8 mouse cellular contexts compared by ENCODE assay signal in genomic region chr16:95615579-95615978, GRCm38 (mm10). TPM values are rescaled to one million over a fixed set of nuclear protein-coding genes. Genes with fewer than 3 reads are reported as not detected.
DNase-seq lines count a peak whose midpoint lies in the region; ATAC-seq and TF ChIP-seq lines count a peak whose summit lies in the region.

No protein-coding gene starts in this region.

- H3K27me3 ChIP-seq in liver, embryonic 14.5 days (ENCODE audit: control insufficient read depth, insufficient read depth, low read length) = no peaks in the 10 kb centered on the region
- no peaks in the 10 kb centered on the region for H3K27me3 ChIP-seq in testis, adult 2 months (ENCODE audit: control insufficient read depth, insufficient read depth, low read length)

- no peak overlapping the region for H3K27ac ChIP-seq in gastrocnemius, adult 2 months
- H3K27ac ChIP-seq in liver, embryonic 14.5 days = no peak overlapping the region
- no peak overlapping the region for H3K27ac ChIP-seq in testis, adult 2 months (ENCODE audit: control insufficient read depth, insufficient read depth, low read depth, low read length)

- intact Hi-C loops in gastrocnemius, adult 2 months (cut with DNase I) = no loop called here

- peak; percentile 76 for TF ChIP-seq CTCF in gastrocnemius, adult 2 months (IDR thresholded peaks at IDR 0.05)
- TF ChIP-seq CTCF in liver, embryonic 14.5 days (IDR thresholded peaks at IDR 0.05; ENCODE audit: low read depth) = peak; percentile 94
- TF ChIP-seq CTCF in testis, adult 2 months (IDR thresholded peaks at IDR 0.05; ENCODE audit: control insufficient read depth, insufficient read depth, insufficient replicate concordance, low read depth, low read length) = peak; percentile 97; the same call in 1 of the 2 replicates

- no peak overlapping the region for H3K4me3 ChIP-seq in gastrocnemius, adult 2 months
- no peak overlapping the region for H3K4me3 ChIP-seq in liver, embryonic 14.5 days (ENCODE audit: insufficient read depth in 1 of 2, low read depth in 2 of 2, low read length in 2 of 2)
- H3K4me3 ChIP-seq in testis, adult 2 months (ENCODE audit: control insufficient read depth, low read depth, low read length) = no peak overlapping the region

- H3K9ac ChIP-seq in liver, embryonic 14.5 days (replicated peaks) = no peak overlapping the region

- H3K4me2 ChIP-seq in liver, embryonic 14.5 days (ENCODE audit: low read depth) = no peak overlapping the region

- WGBS in liver, embryonic 14.5 days (ENCODE audit: insufficient replicate concordance) = 27% methylated on average over 6 of the region's 6 CpGs

- H3K4me1 ChIP-seq in liver, embryonic 14.5 days (replicated peaks; ENCODE audit: control insufficient read depth in 2 of 2, insufficient read depth in 2 of 2, low read length in 1 of 2) = no peaks in the 10 kb centered on the region
- no peaks in the 10 kb centered on the region for H3K4me1 ChIP-seq in testis, adult 2 months (ENCODE audit: control insufficient read depth, insufficient read depth, low read length)

- TF ChIP-seq POLR2A in testis, adult 2 months (IDR thresholded peaks at IDR 0.05; ENCODE audit: control insufficient read depth, low read depth, low read length) = no peak

- H3K36me3 ChIP-seq in liver, embryonic 14.5 days (replicated peaks; ENCODE audit: control insufficient read depth, insufficient read depth, low read depth) = no peaks in the 10 kb centered on the region
- H3K36me3 ChIP-seq in testis, adult 2 months (ENCODE audit: control insufficient read depth, insufficient read depth, low read length) = no peaks in the 10 kb centered on the region

- TF ChIP-seq EP300 in liver, embryonic 14.5 days (IDR thresholded peaks at IDR 0.05; ENCODE audit: low read depth) = no peak

- no peaks in the 10 kb centered on the region for H3K9me3 ChIP-seq in liver, embryonic 14.5 days (ENCODE audit: control insufficient read depth, low read length)

- no peak for ATAC-seq in liver, embryonic 14.5 days (ENCODE audit: insufficient read depth)

- DNase-seq in gastrocnemius, adult 2 months = peak; percentile 24
- no peak for DNase-seq in gastrocnemius, postnatal 25 days
- peak; percentile 47 for DNase-seq in right cerebral cortex, postnatal 4 days
- no peak for DNase-seq in right cerebral cortex, postnatal 14 days
- peak; percentile 56 to 68 for DNase-seq in cerebellum, postnatal 10 days
- peak in 2 of 3 experiments; percentile 12 to 16 for DNase-seq in liver, embryonic 14.5 days (ENCODE audit: low read depth in 3 of 3, low spot score in 3 of 3)
- no peak for DNase-seq in frontal cortex, postnatal 36 days (ENCODE audit: low spot score in 2 of 2)

RNA-seq across cellular contexts. Expression of gene Erg, which starts 29.2 kb away (rescaled TPM):
- 1 to 10 TPM; 8.1 to 9.1 TPM for total RNA-seq in gastrocnemius, adult 2 months (2021)
- total RNA-seq in gastrocnemius, postnatal 25 days (2021) = 10 to 100 TPM in 1 of 2 experiments, 1 to 10 TPM in 1; 9.8 to 12.3 TPM
- polyA plus RNA-seq in liver, embryonic 14.5 days (2012; rRNA removed) = 2.8 TPM in 2 replicates
- polyA plus RNA-seq in liver, embryonic 14.5 days (2014; fragmentation: Nextera tagmentation; extraction: Ambion mirVana) = 0.47 and 0.61 TPM in 2 replicates
- 1.5 and 2.0 TPM in 2 replicates for polyA plus RNA-seq in testis, adult 2 months (2012; rRNA removed)

Comparison
In these comparisons a context has a peak if more than half of its experiments do, and no peak if none do; other contexts are left out.
1. DNase-seq: peak in gastrocnemius, adult 2 months (single experiment), right cerebral cortex, postnatal 4 days (single experiment), cerebellum, postnatal 10 days (2 of 2) and liver, embryonic 14.5 days (2 of 3); none in gastrocnemius, postnatal 25 days (single experiment), right cerebral cortex, postnatal 14 days (single experiment) and frontal cortex, postnatal 36 days (0 of 2).
2. Peak in every context shown above with its lines, with median percentiles within 50 percentile points of each other: CTCF ChIP-seq.